Mouse (Mus musculus): ENCODE measurements around the gene Wdr46.

Wdr46 gene

GRCm38 (mm10) chr17:33911813-33912414, 28.5 kb upstream of the Wdr46 start:
- no peak for DNase-seq (ENCODE audit: low read depth)

DNA sequence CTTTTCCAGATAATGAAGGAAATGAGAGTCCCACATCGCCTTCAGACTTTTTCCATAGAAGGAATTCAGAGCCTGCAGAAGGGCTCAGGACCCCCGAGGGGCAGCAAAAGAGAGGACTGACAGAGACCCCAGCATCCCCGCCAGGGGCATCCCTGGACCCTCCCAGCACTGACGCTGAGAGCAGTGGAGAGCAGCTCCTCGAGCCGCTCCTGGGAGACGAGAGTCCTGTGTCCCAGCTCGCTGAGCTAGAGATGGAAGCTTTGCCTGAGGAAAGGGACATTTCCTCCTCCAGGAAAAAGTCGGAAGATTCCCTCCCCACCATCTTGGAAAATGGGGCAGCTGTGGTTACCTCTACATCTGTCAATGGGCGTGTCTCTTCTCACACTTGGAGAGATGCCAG, 27.2 kb upstream of the Wdr46 start:
- no peak for DNase-seq (ENCODE audit: low read depth)

DNA sequence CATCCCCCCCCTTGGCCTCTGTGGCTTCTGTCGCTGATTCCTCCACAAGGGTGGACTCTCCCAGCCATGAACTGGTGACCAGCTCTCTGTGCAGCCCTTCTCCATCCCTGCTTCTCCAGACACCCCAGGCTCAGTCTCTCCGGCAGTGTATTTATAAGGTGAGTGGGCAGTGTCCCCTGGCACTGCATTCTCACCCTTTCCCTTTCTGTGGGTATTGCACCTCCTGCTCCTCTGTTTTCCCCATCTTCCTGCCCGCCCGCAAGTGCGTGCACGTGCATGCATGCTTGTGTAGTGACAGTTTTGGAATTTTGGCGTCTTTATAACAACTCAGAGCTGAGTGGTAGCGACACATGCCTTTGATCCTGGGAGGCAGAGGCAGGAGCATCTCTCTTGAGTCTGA, 26.6 kb upstream of the Wdr46 start:
- DNase-seq (ENCODE audit: low read depth): no peak

DNA sequence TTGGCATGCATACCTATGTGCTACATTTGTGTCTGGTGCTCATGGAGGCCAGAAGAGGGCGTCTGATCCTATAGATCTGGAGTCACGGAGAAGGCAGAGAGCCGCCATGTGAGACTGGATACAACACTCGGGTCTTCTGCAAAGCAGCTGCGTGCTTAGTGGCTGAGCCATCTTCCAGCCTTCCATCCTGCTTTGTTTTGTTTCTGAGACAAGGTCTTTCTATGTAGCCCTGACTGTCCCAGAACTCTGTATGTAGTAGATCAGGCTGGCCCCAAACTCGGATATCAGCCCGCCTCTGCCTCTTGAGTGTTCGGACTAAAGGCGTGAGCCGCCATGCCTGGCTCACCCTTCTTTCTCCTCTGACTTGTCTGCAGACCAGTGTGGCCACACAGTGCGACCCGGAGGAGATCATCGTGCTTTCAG, 25.5 kb upstream of the Wdr46 start:
- no peak for DNase-seq (ENCODE audit: low read depth)

DNA sequence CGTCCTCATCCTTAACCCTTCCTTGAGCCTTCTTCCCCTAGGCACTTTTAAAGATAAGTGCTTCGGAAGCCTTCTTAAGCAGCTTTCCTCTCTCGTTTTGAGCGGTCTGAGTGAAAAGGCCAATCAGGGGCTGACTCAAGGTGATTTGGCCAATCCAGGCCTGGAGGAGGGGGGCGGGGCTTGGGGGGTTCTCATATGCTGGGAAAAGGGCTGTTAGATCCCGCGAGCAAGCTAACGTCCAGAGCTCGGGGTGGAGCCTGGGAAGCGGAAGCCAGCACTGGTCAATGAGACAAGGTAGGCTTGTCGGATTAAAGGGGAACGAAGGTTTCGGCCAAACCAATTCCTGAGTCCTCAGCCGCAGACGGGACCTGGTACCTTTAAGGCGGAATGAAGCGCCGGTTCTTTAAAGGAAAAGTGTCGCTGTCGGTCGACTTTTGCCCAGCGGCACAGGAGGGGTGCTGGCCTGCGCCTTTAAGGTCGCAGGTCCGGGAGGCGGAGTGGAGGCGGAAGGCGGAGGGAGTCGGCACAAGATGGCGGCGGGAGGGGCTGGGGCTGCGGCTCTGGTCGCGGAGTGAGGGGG, 24.7 kb upstream of the Wdr46 start, which contains the start of the genes Tapbp and Zbtb22:
TSS of gene Tapbp (plus strand) at position 229 of the 580 bp plus-strand sequence.
TSS of gene Zbtb22 (plus strand) at position 234 of the 580 bp plus-strand sequence.
- DNase-seq (ENCODE audit: low read depth): peak; percentile 98

- no peak for DNase-seq (ENCODE audit: low read depth)
These were observed 24.2 kb upstream of the Wdr46 start for GRCm38 (mm10) chr17:33916294-33916693.

DNA sequence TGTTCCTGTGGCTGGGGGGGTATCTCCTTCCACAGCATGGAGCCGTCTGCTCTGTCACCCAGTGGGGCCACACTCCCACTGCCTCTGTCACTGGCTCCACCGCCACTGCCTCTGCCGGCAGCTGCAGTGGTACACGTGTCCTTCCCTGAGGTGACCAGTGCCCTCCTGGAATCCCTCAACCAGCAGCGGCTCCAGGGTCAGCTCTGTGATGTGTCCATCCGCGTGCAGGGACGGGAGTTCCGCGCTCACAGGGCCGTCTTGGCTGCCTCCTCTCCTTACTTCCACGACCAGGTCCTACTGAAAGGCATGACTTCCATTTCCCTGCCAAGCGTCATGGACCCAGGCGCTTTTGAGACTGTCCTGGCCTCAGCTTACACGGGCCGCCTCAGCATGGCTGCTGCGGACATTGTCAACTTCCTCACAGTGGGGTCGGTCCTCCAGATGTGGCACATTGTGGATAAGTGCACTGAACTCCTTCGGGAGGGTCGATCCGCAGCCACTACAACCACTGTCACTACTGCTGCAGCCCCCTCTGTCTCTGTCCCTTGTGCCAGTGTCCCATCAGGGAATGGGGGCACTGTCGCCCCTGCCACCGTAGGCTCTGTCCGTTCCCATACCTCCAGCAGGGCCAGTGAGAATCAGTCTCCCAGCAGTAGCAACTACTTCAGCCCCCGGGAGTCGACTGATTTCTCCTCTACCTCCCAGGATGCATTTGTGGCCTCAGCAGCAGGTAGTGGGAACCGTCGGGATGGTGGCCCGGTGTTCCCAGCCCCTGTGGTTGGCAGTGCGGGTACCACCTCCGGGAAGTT, 23.4 kb upstream of the Wdr46 start:
- DNase-seq (ENCODE audit: low read depth): no peak

DNA sequence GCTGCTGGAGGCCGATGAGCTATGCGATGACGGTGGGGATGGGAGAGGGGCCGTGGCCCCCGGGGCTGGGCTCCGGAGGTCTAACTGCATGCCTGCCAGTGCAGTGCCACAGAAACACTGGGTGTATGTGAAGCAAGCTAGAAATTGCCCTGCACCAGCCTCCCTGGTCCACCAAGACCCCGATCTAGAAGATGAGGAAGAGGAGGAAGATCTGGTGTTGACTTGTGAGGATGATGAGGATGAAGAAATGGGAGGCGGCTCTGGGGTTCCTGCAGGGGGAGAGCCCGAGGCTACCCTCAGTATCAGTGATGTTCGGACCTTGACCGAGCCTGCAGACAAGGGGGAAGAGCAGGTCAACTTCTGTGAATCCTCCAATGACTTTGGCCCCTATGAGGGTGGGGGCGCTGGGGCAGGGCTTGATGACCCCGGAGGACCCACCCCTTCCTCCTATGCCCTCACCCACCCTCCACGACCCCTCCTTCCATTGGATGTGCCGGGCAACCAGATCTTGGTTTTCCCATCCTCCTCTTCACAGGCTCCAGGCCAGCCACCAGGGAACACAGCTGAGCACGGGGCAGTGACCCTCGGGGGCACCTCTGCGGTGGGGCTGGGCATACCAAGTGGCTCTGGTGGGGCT, 22.7 kb upstream of the Wdr46 start:
- no peak for DNase-seq (ENCODE audit: low read depth)

- no peak for DNase-seq (ENCODE audit: low read depth)
These were observed 21.9 kb upstream of the Wdr46 start for GRCm38 (mm10) chr17:33918293-33919203.

DNA sequence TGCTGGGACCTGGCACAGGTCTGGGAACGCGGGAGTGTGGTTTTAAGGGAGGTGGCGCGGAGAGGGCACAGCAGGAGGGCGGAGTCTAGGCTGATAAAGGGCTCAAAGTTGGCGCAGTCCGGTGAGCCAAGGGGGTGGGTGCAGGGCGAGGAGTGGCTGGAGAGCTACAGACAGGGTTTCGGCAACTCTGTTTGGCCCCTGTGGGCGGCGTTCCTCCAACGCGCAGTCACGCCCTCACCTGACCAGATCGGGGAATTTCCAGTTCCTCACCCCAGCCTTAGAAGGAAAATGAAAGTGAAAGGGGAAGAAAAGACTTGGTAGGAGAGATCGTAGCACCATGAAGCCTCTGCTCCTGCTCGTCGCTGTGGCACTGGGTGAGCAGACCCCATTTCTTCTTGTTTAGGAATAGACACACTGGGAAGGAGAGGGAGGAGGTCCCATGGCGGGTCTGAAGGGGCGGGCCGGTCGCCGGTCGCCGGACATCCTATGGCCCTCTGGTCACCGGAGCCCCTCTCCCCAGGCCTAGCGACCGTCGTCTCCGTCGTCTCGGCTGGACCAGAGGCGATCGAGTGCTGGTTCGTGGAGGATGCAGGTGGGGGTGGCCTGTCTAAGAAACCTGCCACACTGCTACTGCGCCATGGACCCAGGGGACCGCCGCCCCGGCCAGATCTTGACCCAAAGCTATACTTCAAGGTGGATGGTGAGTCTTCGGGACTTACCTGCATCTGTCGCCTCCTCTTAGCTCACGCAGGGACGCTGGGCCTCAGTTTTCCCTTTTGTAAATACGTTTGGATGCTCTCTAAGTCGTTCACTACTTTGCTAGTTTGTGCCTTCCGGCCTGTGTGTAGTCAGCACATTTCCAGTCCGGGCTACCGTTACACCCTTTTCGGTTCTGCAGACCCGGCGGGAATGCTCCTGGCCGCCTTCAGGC, 20.8 kb upstream of the Wdr46 start:
- peak; percentile 78 for DNase-seq (ENCODE audit: low read depth)

DNA sequence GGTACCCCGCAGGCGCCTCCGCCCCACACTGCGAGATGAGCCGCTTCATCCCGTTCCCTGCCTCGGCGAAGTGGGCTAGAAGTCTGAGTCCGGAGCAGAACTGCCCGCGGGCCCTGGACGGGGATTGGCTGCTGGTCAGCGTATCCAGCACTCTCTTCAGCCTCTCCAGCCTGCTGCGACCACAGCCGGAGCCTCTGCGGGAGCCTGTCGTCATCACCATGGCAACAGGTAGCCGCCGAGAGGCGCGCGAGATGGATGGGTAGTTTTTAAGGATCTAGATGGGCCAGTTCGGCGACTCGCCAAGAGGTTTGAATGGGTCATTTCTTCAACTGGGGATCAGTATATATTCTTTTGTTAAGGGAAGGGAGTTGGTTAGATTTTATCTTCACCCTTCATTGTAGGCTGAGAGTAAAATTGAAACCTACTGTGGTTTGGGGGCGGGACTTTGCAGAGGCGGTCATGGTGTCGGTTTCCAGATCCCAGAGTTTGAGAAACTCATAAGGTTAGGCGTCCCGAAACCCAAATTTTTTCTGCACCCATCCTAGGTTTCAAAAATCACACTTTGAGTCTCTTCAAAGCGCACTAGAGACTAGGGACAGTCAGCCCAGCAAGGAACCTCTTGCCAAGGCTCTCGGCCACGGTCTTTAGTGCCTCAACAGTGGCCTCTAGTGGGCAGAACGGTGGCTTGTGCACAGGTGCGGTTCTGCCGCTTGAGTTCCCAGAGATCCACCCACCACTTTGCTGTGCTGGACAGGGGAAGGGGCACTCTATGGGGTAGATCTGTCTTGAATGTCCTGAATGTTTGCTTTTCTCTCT, 20.0 kb upstream of the Wdr46 start:
- DNase-seq (ENCODE audit: low read depth): peak; percentile 64

- no peak for DNase-seq (ENCODE audit: low read depth)
These were observed 19.1 kb upstream of the Wdr46 start for GRCm38 (mm10) chr17:33921361-33921760.

DNA sequence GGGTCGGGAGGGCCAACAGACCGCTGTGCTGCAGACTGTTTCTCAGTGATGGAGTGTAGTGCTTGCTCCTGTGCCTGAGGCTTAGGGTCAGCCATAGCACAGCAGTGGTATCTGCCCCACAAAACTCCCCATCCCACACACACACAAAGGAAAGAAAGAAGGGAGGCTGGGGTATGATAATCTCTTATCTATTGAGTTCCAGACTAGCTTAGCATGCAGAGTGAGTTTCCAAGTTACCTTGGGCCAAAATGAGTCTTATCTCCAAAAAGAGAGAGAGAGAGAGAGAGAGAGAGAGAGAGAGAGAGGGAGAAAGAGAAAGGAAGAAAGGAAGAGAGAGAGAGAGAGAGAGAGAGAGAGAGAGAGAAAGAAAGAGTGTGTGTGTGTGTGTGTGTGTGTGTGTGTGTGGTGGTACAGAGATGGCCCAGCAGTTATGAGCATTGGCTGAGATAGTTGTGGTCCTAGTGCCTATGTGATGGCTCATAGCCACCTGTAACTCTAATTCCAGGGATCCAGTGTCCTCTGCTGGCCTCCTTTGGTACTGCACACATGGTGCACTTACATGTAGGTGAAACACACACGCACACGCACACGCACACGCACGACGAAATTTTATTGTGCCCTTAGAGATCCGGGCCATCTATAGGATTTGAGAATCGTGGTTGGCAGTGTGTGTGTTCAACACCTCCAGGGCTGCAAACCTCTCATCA, 15.7 kb upstream of the Wdr46 start:
- DNase-seq (ENCODE audit: low read depth): no peak

GRCm38 (mm10) chr17:33925406-33926116, 14.9 kb upstream of the Wdr46 start:
- no peak for DNase-seq (ENCODE audit: low read depth)

- DNase-seq (ENCODE audit: low read depth): no peak
These were observed 14.1 kb upstream of the Wdr46 start for GRCm38 (mm10) chr17:33926207-33926932.

DNA sequence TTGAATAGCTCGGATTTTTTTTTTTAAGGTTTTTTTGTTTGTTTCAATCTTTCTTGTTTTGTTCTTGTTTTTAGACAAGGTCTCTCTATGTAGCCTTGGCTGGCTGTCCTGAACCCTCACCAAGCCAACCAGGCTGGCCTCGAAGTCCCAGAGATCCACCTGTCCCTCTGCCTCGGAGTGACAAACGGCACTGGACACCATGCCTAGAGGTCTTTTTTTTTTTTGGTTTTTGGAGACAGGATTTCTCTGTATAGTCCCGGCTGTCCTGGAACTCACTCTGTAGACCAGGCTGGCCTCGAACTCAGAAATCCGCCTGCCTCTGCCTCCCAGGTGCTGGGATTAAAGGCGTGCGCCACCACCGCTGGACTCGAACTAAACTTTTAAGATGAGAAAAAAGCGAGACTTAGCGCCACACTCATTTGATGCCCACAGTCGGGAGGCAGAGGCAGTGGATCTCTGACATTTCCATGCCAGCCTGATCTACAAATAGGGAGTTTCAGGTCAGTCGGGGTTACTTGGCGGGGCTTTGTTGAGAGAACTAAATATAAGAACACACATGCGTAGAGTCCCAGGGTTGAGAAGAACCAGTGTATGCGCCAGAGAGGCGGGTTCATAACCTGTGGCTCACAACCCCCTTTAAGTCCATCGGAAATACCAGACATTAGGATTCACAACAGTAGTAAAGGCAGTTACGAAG, 12.1 kb upstream of the Wdr46 start:
- DNase-seq (ENCODE audit: low read depth): no peak

Data from fibroblast of lung, adult 2 months (primary cell).